Mouse (Mus musculus) macrophage (primary cell): ENCODE results near the gene Gm10799. TPM values are rescaled to one million over a fixed set of nuclear protein-coding genes. Genes with fewer than 3 reads are reported as not detected.

ENCODE experiments used
- H3K27ac ChIP-seq: fragments of 350-480 bp; formaldehyde crosslinking; 2 replicates; pipeline ENCODE4 v1.9.0; 2021
- H3K36me3 ChIP-seq: fragments of 350-480 bp; formaldehyde crosslinking; 2 replicates; pipeline ENCODE4 v1.9.0; 2021; ENCODE audit errors: inconsistent target
- H3K4me3 ChIP-seq: fragments of 350-480 bp; formaldehyde crosslinking; 2 replicates; pipeline ENCODE4 v1.9.0; 2021; ENCODE audit errors: inconsistent target
- H3K79me2 ChIP-seq: fragments of 350-480 bp; formaldehyde crosslinking; 2 replicates; pipeline ENCODE4 v1.9.0; 2021; ENCODE audit errors: inconsistent target
- WGBS: methylation state at CpG from one replicate; pipeline ENCODE4 v1.1.7; 2026; ENCODE audit warnings: inconsistent platforms; ENCODE audit not compliant: missing documents; 5-methylcytosine and 5-hydroxymethylcytosine counted together
- polyA plus RNA-seq: library from polyadenylated mRNA; stranded (reverse); fragments of 250-400 nt; gene quantifications from 3 replicates; pipeline ENCODE4 v1.2.4, GENCODE M21; 2018; ENCODE audit warnings: inconsistent platforms

The Gm10799 gene
- polyA plus RNA-seq, 1 experiment from 2014 or later: not detected

DNA sequence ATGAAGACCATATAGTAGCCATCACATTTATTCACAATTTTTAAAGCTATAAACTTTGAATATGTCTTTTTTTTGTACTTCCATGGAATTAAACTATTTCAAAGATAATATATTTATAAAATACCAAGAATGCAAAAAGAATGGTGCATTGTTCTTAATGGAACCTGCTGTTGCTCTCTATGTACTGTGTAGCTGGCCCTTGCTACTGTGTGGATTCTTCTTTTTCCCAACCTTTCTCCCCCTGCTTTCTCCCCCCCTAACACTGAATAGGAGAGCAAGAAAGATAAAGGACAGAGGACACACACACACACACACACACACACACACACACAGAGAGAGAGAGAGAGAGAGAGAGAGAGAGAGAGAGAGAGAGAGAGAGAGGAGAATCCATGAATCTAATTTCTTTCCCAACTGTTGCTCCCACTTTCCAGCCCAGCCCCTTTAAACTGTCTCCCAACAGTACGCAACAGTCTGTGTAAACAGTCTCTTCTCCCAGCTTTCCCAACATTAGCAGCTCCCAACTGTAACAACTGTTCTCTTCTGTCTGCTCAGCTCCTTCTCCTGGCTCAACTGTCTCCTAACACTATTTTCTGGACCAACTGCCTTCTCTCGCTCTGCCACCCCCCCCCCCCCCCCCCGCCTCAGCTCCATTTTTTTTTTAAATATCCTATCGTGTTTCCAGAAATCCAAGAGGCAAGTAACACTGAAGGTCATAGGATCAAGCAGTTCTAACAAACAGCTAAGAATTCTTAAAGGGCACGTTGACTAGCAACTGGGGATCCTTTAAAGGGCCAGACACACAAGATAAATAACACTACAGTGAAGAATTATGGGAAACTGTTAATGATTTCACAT is 24.5 kb downstream of the Gm10799 start:
- no peak overlapping the region for H3K4me3 ChIP-seq
- no peak overlapping the region for H3K27ac ChIP-seq
- peaks cover 24% of the 10 kb centered on the region; the same call in 1 of the 2 replicates for H3K79me2 ChIP-seq
- WGBS: 100% methylated on average over 4 of the region's 5 CpGs
- H3K36me3 ChIP-seq: peaks cover 49% of the 10 kb centered on the region

DNA sequence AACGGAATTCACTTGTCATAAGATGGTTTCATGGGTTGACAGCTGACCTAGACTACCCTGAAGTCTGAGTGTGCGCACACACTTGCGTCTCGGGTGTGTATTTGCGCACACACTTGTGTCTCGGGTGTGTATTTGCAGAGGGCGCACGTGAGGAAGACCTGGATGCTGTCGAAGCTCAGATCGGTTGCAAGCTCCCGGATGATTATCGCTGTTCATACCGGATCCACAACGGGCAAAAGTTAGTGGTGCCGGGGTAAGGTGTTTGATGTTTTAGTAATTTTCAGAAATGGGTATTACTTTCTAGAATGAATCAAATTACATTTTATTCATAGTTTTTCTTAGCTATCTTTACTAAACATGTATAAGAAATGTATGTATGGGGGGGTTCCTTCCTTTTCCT is 25.6 kb downstream of the Gm10799 start:
- peaks cover 48% of the 10 kb centered on the region for H3K36me3 ChIP-seq
- peaks cover 33% of the 10 kb centered on the region; the same call in 1 of the 2 replicates for H3K79me2 ChIP-seq
- H3K4me3 ChIP-seq: no peak overlapping the region
- WGBS: 97% methylated on average over 15 of the region's 15 CpGs
- no peak overlapping the region for H3K27ac ChIP-seq

DNA sequence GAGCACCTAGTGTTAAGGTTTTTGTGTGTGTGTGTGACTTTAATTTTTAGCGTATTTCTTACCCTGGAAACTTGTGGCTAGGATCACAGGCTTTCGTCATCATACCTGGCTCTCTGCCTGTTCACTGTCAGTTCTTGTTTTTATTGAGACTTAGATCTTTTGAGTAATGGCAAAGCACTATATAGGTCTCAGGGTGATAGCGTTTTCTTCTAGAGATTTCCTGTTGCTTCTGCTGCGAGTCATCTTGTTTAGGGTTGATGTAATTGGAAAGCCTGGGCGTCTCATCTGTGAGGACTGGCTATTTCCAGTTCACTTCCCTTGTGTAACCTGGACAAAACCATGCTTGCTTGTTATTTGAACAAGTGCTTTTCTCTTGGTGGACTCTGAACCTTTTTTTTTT is 26.7 kb downstream of the Gm10799 start:
- H3K36me3 ChIP-seq: peaks cover 56% of the 10 kb centered on the region
- H3K79me2 ChIP-seq: peaks cover 36% of the 10 kb centered on the region; the same call in 1 of the 2 replicates
- no peak overlapping the region for H3K4me3 ChIP-seq
- WGBS: 44% methylated on average over 5 of the region's 5 CpGs
- H3K27ac ChIP-seq: no peak overlapping the region

DNA sequence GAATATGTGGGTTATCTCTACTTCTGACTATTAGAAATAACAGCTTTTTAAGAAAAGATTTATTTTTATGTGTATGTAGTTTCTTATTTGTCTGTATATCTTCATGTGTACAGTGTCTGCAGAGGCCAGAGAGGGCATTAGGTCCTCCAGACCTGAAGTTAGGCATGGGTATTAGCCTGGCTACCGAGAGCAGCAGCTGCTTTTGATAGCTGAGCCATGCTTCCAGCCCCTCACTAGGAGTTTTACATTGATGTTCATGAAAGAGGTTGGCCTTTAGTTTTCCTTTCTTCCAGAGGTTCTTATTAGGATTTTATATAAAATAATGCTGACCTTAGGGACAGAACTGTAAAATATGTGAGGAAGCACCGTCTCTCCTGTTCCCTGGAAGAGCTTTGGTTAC is 30.1 kb downstream of the Gm10799 start:
- no peak overlapping the region for H3K4me3 ChIP-seq
- H3K36me3 ChIP-seq: peaks cover 61% of the 10 kb centered on the region
- WGBS: 96% methylated on average over 2 of the region's 2 CpGs
- peaks cover 36% of the 10 kb centered on the region; the same call in 1 of the 2 replicates for H3K79me2 ChIP-seq
- no peak overlapping the region for H3K27ac ChIP-seq

DNA sequence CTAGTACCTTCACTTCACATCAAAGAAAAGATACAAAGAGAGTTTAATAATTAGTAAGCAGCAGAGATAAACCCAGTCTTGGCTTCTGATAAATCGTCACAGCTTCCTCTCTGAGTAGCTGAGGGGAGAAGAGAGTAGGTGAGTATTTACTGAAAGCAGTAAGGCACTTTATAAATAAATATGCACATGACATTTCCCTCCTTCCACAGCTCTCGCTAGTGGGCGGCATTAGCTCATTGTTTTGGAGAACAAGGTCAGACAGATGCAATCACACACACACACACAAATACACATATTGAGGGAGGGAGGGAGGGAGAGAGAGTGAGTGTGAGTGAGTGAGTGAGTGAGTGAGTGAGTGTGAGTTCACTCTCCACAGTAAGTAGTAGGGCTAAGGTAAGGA is 32.0 kb downstream of the Gm10799 start:
- H3K27ac ChIP-seq: no peak overlapping the region
- no peak overlapping the region for H3K4me3 ChIP-seq
- 82% methylated on average over 3 of the region's 3 CpGs for WGBS
- peaks cover 44% of the 10 kb centered on the region; the same call in 1 of the 2 replicates for H3K79me2 ChIP-seq
- peaks cover 65% of the 10 kb centered on the region; the same call in 1 of the 2 replicates for H3K36me3 ChIP-seq

DNA sequence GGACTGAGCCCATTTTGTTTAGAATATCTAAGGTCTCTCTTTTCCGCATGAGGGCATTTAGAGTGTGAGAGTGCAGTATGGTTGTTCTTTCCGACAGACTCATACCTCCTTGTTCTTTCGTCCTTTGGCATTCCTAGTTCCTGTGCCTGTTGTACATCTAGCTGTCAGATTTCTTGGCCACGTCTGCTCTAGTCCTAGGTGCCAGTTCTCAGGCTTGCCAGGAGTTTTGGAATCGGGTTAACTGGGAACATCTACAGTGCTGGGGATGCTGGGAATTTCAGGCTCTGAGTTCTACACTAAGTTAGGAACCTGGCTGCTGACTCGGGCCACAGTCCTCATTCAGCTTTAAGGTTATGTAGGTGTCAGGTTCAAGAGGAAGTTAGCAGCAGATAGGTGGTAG is 32.8 kb downstream of the Gm10799 start:
- no peak overlapping the region for H3K27ac ChIP-seq

DNA sequence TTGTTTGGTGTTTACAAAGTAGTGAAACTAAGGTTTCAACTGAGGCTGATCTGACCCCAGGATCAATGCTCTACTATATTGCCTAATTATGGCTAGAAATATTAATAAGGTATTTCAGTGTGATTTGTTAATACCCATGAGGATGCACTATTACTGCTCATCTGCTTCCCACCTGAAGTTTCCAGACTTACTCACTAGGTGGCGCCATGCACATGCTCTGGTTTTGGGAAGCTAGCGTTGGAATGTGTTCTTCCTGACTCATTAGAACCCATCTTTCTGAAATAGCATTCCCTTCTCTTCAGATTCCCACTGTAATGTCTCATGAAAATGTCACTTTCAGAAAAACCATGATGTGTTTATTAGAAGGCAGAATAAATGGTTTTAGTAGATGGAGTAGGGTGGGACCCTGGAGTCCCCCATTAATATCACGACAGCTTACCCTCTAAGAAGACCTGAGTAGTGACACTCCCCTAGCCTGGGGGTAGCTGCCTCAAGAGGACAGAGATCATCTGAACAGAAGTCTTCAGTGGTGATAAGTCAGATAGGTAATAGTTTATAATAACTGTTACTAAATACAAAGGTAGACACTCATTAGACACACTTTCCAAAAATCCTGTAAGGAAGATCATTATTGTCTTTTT is 33.4 kb downstream of the Gm10799 start:
- H3K79me2 ChIP-seq: peaks cover 47% of the 10 kb centered on the region
- H3K27ac ChIP-seq: no peak overlapping the region
- H3K36me3 ChIP-seq: peaks cover 59% of the 10 kb centered on the region; the same call in 1 of the 2 replicates
- H3K4me3 ChIP-seq: no peak overlapping the region
- 38% methylated on average over 3 of the region's 3 CpGs for WGBS

More for the DNA sequence above, 32.8 kb downstream of the Gm10799 start:
- Histone ChIP-seq H3K36me3 (peaks cover 62% of the 10 kb centered on the region; the same call in 1 of the 2 replicates), H3K79me2 (peaks cover 45% of the 10 kb centered on the region; the same call in 1 of the 2 replicates), H3K4me3 (no peak overlapping the region)
- 90% methylated on average over 6 of the region's 6 CpGs for WGBS

DNA sequence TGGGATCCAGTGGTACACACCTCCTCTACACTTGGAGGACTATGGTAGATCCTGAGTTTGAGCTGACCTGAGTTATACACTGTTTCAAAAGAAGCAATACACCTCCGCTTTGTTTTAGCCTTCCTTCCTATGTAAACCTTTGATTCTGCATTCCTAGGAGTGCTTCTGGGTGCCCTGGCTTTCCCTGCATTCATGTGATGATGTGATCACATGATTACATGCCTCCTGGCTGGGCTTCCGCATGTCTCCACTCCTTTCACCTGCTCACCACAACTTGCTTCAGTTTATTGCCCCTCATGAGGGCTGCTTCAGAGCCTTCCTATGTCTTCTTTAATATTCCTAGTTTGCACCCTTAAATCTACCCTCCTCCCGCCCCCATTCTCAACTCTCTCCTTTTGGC is 36.3 kb downstream of the Gm10799 start:
- H3K27ac ChIP-seq: no peak overlapping the region
- no peak overlapping the region for H3K4me3 ChIP-seq
- peaks cover 46% of the 10 kb centered on the region for H3K79me2 ChIP-seq
- peaks cover 43% of the 10 kb centered on the region; the same call in 1 of the 2 replicates for H3K36me3 ChIP-seq
- 87% methylated on average over 3 of the region's 3 CpGs for WGBS

DNA sequence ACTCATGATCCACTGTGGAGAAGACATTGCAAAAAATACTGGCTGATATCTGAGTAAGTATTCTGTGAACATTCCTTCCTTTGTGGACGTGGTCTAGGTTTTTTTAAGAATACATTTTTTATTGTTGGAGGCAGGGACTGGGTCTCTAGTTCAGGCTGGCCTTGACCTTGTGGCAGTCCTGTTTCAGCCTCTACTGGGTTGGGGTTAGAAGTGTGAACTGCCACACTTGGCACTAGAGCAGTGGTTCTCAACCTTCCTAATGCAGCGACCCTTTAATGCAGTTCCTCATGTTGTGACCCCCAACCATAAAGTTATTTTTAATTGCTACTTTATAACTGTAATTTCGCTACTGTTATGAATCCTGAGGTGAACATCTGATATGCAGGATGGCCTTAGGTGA is 38.0 kb downstream of the Gm10799 start:
- Histone ChIP-seq H3K4me3 (no peak overlapping the region), H3K27ac (no peak overlapping the region), H3K36me3 (peaks cover 28% of the 10 kb centered on the region; the same call in 1 of the 2 replicates), H3K79me2 (peaks cover 46% of the 10 kb centered on the region)
- 81% methylated on average over 3 of the region's 3 CpGs for WGBS

DNA sequence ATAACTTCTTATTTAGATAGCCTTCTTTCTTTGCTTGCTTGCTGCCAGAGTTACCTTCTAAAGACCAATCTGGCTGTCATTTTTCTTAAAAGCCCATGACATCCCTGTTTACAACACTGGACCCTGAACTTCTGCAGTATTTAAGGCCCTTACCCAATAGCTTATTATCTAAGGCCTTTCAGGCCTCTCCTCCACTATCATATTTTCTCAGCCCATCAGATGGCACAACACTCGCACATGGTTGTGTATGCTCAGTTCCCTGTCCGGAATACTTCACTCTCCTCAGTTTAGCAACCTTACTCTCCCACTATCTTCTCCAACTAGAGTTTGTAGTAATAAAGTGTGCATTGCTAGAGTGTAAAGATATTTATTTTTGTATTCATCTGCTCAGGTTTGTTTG is 39.3 kb downstream of the Gm10799 start:
- peak overlapping the region; percentile 73 for H3K4me3 ChIP-seq
- peaks cover 46% of the 10 kb centered on the region for H3K79me2 ChIP-seq
- H3K27ac ChIP-seq: no peak overlapping the region
- 29% methylated on average over 2 of the region's 2 CpGs for WGBS
- peaks cover 20% of the 10 kb centered on the region; the same call in 1 of the 2 replicates for H3K36me3 ChIP-seq

DNA sequence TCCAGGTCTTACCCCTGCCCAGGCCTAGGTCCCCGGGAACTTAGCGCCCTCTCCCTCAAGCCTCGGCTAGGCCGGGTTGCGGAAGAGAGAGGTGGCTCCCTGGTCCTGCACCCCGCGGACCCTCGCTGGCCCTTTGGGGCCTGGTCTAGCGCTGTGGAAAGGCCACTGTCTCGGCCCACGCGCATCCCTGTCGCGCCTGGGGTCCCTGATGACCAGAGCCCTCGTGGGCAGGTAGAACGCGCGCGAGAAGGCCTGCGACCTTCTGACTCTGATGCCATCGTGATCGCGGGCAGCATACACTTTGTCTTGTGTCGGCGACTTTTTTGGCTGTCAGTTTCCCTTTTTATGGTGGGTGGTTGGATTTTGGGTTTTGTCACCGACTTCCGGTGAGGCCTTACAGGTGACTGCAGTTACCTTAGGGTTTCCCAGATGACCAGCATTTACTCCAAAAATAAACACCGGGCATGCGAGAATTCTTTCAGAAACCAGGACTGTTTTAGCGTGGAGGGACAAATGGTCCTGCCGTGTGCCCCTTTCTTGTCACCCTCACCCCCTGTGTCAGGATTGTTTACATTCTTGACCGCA is 40.1 kb downstream of the Gm10799 start, which contains the start of gene 4931422A03Rik:
TSS of gene 4931422A03Rik (minus strand) at position 223 of the 585 bp plus-strand sequence.
- WGBS: 1% methylated on average over 15 of the region's 32 CpGs
- peak within 1 kb of the TSS; percentile 73 for H3K4me3 ChIP-seq
- peak within 1 kb of the TSS; percentile 29 for H3K27ac ChIP-seq

DNA sequence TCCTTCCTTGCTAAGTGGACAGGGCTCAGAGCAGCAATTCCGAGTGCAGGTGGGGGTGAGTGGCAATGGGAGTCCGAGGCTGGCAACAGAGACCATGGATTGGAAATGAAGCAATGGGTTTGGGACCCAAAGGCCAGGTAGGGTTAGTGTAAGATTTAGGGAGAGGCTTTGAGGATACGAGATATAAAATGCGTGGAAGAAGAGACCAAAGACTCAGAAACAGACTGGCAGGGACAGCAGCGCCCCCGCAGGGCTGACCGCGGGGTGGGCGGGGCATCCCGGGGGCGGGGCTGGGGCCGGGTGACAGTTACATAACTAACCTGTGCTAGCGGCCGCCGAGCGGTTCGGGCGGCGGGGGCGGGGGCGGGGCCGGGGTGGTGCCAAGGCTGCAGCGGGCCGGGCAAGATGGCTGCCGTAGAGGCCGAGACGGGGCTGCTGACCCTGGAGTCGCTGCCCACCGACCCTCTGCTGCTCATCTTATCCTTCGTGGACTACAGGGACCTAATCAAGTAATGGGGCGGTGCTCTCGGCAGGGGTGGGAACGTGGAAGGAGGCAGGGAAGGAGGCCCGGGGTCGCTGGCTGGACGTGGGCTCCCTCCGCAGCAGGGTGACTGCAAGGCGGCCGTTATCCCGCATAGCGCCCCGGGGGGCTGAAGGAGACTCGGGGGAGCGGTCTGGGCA is 40.8 kb downstream of the Gm10799 start, which contains the start of gene Fbxo3:
TSS of gene Fbxo3 (plus strand) at position 264 of the 681 bp plus-strand sequence.
- H3K79me2 ChIP-seq: peaks cover 46% of the 10 kb centered on the region
- under 1% methylated on average over 35 of the region's 44 CpGs for WGBS
- H3K4me3 ChIP-seq: peak within 1 kb of the TSS; percentile 73
- peak within 1 kb of the TSS; percentile 29 for H3K27ac ChIP-seq
- peaks cover 12% of the 10 kb centered on the region; the same call in 1 of the 2 replicates for H3K36me3 ChIP-seq

More for the DNA sequence above, 40.1 kb downstream of the Gm10799 start, which contains the start of gene 4931422A03Rik:
- peaks cover 46% of the 10 kb centered on the region for H3K79me2 ChIP-seq
- H3K36me3 ChIP-seq: peaks cover 15% of the 10 kb centered on the region; the same call in 1 of the 2 replicates

DNA sequence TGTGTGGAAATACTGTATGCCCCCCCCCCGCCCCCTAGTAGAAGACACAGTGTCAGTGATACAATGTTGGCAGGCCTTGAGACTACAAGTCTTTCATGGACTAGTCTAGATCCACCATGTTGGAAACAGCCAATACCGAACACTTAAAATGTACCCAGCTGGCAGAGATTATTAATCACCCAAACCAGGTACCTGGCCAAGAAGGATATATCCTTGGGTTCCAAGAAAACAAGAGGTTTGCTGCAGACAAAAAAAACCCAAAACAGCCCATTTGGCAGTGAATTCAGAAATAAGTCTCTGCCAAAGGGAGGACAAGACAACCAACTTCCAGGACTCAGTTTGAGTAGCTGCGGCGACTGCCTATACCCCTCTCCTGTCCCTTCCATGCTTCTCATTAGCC is 43.7 kb downstream of the Gm10799 start:
- H3K4me3 ChIP-seq: no peak overlapping the region
- no peaks in the 10 kb centered on the region for H3K36me3 ChIP-seq
- 95% methylated on average over 4 of the region's 4 CpGs for WGBS
- no peak overlapping the region for H3K27ac ChIP-seq
- peaks cover 19% of the 10 kb centered on the region for H3K79me2 ChIP-seq

DNA sequence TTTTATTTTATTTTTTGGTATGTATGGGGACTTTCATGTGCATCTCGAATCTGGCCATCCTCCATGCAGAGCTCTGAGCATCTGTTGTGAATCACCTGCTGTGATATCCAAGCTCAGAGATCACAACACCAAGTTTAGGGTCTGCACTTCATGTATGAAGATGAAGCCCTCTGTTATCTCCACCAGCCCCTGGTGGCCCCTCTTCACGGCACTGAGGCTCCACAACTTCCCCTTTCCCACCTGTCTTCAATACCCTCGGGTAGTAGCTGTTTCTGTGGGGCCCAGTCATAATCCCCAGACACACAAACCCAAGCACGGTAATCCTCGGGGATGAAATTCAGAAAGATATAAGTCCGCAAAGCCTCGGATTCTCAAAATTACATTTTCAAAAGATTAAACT is 45.3 kb downstream of the Gm10799 start:
- Histone ChIP-seq H3K36me3 (no peaks in the 10 kb centered on the region), H3K4me3 (no peak overlapping the region), H3K27ac (no peak overlapping the region), H3K79me2 (peaks cover 4% of the 10 kb centered on the region; the same call in 1 of the 2 replicates)
- 72% methylated on average over 7 of the region's 7 CpGs for WGBS
